Mouse (Mus musculus): ENCODE measurements around the gene Vps11. TPM values are rescaled to one million over a fixed set of nuclear protein-coding genes. Genes with fewer than 3 reads are reported as not detected.
"Not testable (repeated sequence)": the region's sequence is repeated elsewhere in the genome, so short reads cannot be mapped to it uniquely, and the experiment has no call there.

Gene Vps11
- 41.3 and 44.7 TPM in 2 replicates for polyA plus RNA-seq (2012; ENCODE audit: insufficient read depth, insufficient read length, missing spikeins)

DNA sequence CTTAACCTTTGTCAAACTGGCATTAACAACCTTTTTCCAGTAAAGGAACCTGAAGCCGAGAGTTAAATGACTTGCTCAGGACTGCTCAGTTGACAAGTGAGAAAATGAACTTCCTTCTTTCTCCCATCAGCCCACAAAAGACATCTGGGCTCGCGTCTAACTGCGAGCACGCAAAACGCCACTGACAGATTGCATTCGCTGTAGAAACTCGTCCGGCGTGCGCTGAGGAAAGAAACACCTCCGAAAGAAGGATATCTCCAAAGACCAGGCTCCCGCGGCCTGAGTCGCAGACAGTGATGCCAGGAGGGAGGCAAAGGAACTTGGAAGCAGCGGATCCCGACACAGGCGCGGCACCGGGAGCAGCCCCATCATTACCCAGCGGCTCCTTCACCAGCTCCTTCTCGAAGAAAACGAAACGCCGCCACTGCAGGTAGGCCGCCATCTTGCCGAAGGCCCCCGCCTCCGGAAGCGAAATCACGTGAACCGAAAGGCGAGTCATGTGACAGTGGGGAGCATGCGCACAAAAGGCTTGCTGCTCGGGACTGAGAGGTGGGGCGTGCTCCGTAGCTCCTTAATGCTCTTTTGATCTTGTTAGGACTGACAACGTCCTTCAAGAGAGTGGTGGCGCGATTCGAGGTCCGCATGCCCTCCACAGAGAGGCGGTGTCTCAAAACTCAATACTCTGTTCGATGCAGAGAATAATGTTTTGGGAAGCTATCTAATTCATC lies at the start of gene Vps11:
Gene Vps11 (minus strand): TSS at position 481 of the 728 bp plus-strand sequence.
- H3K4me1 ChIP-seq (ENCODE audit: control insufficient read depth, insufficient read depth, low read length): no peaks in the 10 kb centered on the region
- H3K4me3 ChIP-seq (ENCODE audit: insufficient read depth, low read length): peak within 1 kb of the TSS; percentile 88
- TF ChIP-seq POLR2A (IDR thresholded peaks at IDR 0.05; ENCODE audit: borderline replicate concordance, low read depth, low read length): 0 out of 2 replicates have a peak, but pooled peaks have one; percentile 40
- TF ChIP-seq CTCF (IDR thresholded peaks at IDR 0.05; ENCODE audit: low read depth, low read length): no peak
- H3K27ac ChIP-seq (ENCODE audit: insufficient read depth, low read depth, low read length): peak within 1 kb of the TSS; percentile 94

DNA sequence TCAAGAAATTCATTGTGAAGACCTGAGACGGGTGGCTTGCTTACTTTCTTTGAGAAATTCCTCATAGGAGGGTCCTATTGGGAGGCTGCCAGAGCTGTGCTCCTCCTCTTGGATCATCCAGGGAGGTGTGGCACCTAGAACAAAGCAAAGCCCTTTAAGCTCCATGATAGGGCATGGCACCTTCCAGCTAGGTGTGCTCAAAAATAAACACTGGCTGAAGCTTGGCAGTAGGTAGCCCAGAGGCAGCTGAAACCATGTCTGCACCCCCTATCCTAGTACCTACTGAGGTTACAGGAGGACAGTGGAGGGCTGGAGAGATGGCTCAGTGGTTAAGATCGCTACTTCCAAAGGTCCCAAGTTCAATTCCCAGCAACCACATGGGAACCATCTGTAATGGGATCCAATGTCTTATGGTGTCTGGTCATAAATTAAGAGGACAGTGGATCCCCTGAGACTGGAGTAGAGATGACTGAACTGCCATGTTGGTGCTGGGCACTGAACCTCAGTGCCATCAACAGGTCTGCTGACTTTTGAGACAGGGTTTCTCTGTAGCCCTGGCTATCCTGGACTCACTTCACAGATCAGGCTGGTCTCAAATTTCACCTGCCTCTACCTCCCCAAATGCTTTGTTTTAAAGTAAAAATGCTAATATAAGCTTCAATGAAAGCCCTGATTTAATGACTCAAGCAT lies 49.3 kb upstream of the Vps11 start:
- no peak for TF ChIP-seq CTCF (IDR thresholded peaks at IDR 0.05; ENCODE audit: low read depth, low read length)
- TF ChIP-seq POLR2A (IDR thresholded peaks at IDR 0.05; ENCODE audit: borderline replicate concordance, low read depth, low read length): no peak
- Histone ChIP-seq H3K27ac (ENCODE audit: insufficient read depth, low read depth, low read length) (no peak overlapping the region), H3K4me1 (ENCODE audit: control insufficient read depth, insufficient read depth, low read length) (peaks cover 7% of the 10 kb centered on the region), H3K4me3 (ENCODE audit: insufficient read depth, low read length) (no peak overlapping the region)

DNA sequence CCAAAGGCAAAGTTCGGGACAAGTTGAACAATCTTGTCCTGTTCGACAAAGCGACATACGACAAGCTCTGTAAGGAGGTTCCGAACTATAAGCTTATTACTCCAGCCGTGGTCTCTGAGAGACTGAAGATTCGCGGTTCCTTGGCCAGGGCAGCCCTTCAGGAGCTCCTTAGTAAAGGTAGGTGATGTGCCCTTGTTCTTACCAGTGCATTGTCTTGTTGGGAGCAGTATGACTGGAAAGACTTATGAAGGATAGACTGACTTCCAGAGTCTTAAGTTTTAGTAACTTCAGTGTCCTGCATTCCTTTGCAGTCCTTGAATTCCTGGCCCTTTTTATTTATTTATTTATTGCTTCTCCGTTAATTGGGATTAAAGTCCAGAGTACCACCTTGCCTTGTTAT lies 47.2 kb upstream of the Vps11 start:
- peak overlapping the region; percentile 89 for H3K4me3 ChIP-seq (ENCODE audit: insufficient read depth, low read length)
- H3K4me1 ChIP-seq (ENCODE audit: control insufficient read depth, insufficient read depth, low read length): not testable (repeated sequence)
- H3K27ac ChIP-seq (ENCODE audit: insufficient read depth, low read depth, low read length): peak overlapping the region; percentile 72; the same call in 1 of the 2 replicates

DNA sequence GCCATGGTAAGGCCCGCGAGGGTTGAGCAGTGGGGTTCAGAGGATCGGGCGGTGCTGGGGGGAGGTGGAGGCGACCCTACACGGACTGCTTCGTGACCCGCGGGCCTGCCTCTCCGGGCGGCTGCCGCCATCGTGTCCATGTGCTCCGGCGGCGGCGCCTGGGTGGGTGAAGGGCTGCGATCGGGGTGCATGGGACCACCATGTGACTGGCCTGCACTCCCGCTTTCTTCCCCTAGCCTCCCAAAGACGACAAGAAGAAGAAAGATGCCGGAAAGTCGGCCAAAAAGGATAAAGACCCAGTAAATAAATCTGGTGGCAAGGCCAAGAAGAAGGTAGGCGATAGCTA lies 46.3 kb upstream of the Vps11 start:
- H3K4me3 ChIP-seq (ENCODE audit: insufficient read depth, low read length): peak overlapping the region; percentile 89
- peak overlapping the region; percentile 72 for H3K27ac ChIP-seq (ENCODE audit: insufficient read depth, low read depth, low read length)
- H3K4me1 ChIP-seq (ENCODE audit: control insufficient read depth, insufficient read depth, low read length): peaks cover 7% of the 10 kb centered on the region
- TF ChIP-seq POLR2A (IDR thresholded peaks at IDR 0.05; ENCODE audit: borderline replicate concordance, low read depth, low read length) (no peak), CTCF (IDR thresholded peaks at IDR 0.05; ENCODE audit: low read depth, low read length) (no peak)

DNA sequence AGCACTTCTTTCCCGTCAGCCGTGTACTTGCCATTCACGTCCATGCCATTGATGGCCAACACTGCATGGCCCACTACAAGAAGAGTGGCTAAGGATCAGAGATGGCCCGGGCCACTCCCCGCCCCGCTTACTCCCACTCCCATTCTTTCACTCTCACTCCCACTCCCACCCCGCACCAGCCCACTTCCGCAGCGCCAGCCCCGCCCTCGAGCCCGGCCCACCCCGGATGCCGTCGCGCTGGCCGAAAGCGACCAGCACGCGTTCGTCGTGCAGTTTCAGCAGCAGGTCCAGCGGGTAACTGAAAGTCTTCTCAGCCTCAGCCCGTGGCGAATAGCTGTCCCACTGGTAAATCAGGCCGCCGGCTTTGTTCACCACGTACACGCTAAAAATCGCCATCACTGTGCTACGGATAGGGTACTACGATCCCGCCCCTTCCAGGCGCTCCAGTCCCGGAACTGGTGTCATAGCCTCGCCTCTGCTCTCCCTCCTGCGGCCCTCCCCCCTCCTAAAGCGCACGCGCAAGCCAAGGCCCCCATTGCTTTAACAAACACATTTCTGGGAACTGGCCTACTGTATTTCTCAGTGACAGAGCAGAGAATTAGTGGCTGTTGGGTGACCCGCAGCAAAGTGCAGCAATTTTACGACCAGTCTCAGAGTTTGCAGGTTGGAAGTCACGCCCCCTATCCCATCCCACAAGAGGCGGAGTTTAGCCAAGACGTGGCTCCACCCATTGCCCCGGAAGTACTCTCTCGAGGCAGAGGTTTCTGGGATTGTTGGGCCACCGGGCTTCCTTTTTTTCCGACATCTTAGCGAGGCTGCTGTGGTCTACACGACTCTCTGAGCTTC lies 45.7 kb upstream of the Vps11 start, which contains the start of the genes Rps25 and Trappc4:
Gene Rps25 (plus strand): TSS at position 234 of the 846 bp plus-strand sequence.
Gene Trappc4 (minus strand): TSS at position 695 of the 846 bp plus-strand sequence.
- no peak for TF ChIP-seq CTCF (IDR thresholded peaks at IDR 0.05; ENCODE audit: low read depth, low read length)
- peak within 1 kb of the TSS; percentile 92 for H3K27ac ChIP-seq (ENCODE audit: insufficient read depth, low read depth, low read length)
- H3K4me1 ChIP-seq (ENCODE audit: control insufficient read depth, insufficient read depth, low read length): peaks cover 7% of the 10 kb centered on the region
- H3K4me3 ChIP-seq (ENCODE audit: insufficient read depth, low read length): peak within 1 kb of the TSS; percentile 89

DNA sequence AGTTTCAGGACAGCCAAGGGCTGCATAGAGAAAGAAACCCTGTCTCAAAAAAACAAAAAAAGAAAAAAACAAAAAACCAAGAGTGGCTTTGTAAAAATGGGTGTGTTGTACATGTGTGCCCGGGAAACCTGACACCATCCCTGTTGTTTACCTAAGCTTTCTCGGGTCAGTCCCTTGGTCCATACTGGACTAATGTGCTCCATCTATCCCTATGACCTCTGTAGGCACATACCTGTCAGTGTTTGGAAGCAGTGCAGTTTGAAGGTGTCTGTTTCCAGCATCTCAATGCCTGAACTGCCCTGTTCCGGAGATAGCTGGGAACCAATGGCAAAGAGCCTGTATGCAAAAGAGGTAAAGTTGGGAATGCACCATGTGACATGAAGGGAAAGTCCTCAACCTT lies 43.5 kb upstream of the Vps11 start:
- H3K27ac ChIP-seq (ENCODE audit: insufficient read depth, low read depth, low read length): no peak overlapping the region
- TF ChIP-seq CTCF (IDR thresholded peaks at IDR 0.05; ENCODE audit: low read depth, low read length) (no peak), POLR2A (IDR thresholded peaks at IDR 0.05; ENCODE audit: borderline replicate concordance, low read depth, low read length) (no peak)
- peaks cover 7% of the 10 kb centered on the region for H3K4me1 ChIP-seq (ENCODE audit: control insufficient read depth, insufficient read depth, low read length)
- H3K4me3 ChIP-seq (ENCODE audit: insufficient read depth, low read length): no peak overlapping the region

DNA sequence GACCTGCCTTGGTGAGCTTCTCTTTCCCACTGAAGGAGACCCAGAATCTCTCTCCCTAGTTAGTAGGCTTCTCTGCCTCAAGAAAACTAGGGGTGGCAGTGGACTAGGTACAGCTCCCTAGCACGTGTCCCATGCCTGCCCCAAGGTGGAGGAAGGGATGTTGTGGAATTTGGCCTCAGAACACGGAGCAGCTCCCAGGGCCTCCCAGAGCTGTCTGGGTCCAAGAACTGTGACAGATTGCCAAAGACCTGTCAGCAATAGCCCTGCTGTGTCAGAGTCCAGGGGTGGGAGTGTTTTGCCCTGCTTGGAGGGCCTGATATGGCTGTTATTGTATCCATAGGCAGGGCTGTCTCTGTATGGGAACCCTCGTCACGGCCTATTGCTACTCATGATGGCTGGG lies 39.6 kb upstream of the Vps11 start:
- H3K27ac ChIP-seq (ENCODE audit: insufficient read depth, low read depth, low read length): no peak overlapping the region
- no peak for TF ChIP-seq CTCF (IDR thresholded peaks at IDR 0.05; ENCODE audit: low read depth, low read length)
- no peak for TF ChIP-seq POLR2A (IDR thresholded peaks at IDR 0.05; ENCODE audit: borderline replicate concordance, low read depth, low read length)
- H3K4me3 ChIP-seq (ENCODE audit: insufficient read depth, low read length): no peak overlapping the region
- H3K4me1 ChIP-seq (ENCODE audit: control insufficient read depth, insufficient read depth, low read length): peaks cover 15% of the 10 kb centered on the region

DNA sequence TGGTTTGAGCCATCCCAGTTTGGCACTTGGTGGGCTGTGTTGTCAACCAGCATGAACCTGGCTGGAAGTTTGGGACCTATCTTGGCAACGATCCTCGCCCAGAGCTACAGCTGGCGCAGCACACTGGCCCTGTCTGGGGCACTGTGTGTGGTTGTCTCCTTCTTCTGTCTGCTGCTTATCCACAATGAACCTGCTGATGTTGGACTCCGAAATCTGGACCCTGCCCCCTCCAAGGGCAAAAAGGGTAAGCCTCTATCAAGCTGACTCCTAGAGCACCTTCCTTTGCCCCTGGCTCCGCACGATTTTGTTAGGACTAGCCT lies 38.3 kb upstream of the Vps11 start:
- no peak overlapping the region for H3K4me3 ChIP-seq (ENCODE audit: insufficient read depth, low read length)

DNA sequence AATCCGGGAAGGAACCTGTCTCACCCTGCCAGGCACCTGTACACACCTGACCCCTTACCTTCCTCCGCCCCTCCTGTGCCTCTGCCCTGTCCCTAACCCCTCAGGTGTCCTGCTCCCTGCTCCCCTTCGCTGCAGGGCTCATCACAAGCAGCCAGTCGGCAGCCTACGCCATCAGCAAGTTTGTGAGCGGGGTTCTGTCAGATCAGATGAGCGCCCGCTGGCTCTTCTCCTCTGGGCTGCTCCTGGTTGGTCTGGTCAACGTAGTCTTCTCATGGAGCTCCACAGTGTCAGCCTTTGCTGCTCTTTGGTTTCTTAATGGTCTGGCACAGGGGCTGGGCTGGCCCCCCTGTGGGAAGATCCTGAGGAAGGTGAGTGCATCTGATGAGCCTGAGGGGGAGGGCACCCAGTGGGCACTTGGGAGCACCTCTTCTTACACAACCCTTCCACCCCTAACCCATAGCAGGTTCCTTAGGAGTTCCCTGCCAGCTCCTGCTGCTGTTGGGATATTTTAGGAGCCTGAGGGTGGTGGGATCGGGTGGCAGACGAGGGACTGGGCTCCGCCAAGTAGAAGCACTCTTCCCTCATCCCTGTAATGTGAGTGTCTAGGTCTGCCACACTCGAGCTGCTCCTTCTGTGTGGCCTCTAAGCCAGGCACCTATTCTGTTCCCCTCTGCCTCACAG lies 37.8 kb upstream of the Vps11 start:
- Histone ChIP-seq H3K4me3 (ENCODE audit: insufficient read depth, low read length) (no peak overlapping the region), H3K4me1 (ENCODE audit: control insufficient read depth, insufficient read depth, low read length) (peaks cover 21% of the 10 kb centered on the region), H3K27ac (ENCODE audit: insufficient read depth, low read depth, low read length) (no peak overlapping the region)
- TF ChIP-seq CTCF (IDR thresholded peaks at IDR 0.05; ENCODE audit: low read depth, low read length) (no peak), POLR2A (IDR thresholded peaks at IDR 0.05; ENCODE audit: borderline replicate concordance, low read depth, low read length) (no peak)

More for the DNA sequence above, 38.3 kb upstream of the Vps11 start:
- Histone ChIP-seq H3K4me1 (ENCODE audit: control insufficient read depth, insufficient read depth, low read length) (peaks cover 18% of the 10 kb centered on the region), H3K27ac (ENCODE audit: insufficient read depth, low read depth, low read length) (no peak overlapping the region)
- TF ChIP-seq CTCF (IDR thresholded peaks at IDR 0.05; ENCODE audit: low read depth, low read length) (no peak), POLR2A (IDR thresholded peaks at IDR 0.05; ENCODE audit: borderline replicate concordance, low read depth, low read length) (no peak)
